Mouse (Mus musculus) heart, postnatal 10 days (tissue): ENCODE measurements at regions not wholly inside any gene's neighbourhood (a gene's known extent, or its start where the extent isn't known, plus 50 kb on each side); places are given as distances from the start of the nearest gene placed in this dataset.
A peak's percentile ranks its signal among the peaks of the same experiment; 100 is the strongest.

Experiments used
- DNase-seq, 2 experiments: peaks; one replicate each; pipeline ENCODE4 v3.0.0; 2021
- intact Hi-C: fragments of 180-260 bp; cut with DNase I; formaldehyde crosslinking; loops from one replicate; pipeline ENCODE4 v1.15.1; 2025

DNA sequence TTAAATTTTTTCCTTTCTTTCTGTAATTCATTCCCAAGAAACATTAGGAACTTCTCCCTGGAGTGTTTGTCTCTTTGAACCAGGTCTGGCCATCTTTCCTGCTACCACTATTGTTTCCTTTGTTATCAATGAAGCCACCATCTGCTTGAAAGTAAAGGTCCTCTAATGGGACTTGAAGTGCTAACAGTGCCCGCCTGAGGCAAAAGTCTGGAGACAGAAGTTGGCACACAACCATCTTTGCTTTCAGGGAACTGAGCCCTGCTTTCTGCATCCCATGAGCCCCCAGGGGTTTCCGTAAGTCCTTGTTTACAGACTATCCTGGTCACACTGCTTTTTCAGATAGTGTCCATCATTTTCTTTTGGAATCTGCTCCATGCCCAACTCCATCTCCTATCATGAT, 546.2 kb upstream of the Mpdz start:
- intact Hi-C loops: no loop called here
- DNase-seq: no peak

- intact Hi-C loops: no loop called here
- no peak for DNase-seq
These were observed 544.0 kb upstream of the Mpdz start for GRCm38 (mm10) chr4:81986616-81987015.

GRCm38 (mm10) chr4:81981811-81982210, 539.2 kb upstream of the Mpdz start:
- intact Hi-C loops: no loop called here

GRCm38 (mm10) chr4:81970472-81970871, 527.9 kb upstream of the Mpdz start:
- peak; percentile 12 to 19 for DNase-seq
- intact Hi-C loops: no loop called here

More at GRCm38 (mm10) chr4:81981811-81982210, 539.2 kb upstream of the Mpdz start:
- DNase-seq: no peak

DNA sequence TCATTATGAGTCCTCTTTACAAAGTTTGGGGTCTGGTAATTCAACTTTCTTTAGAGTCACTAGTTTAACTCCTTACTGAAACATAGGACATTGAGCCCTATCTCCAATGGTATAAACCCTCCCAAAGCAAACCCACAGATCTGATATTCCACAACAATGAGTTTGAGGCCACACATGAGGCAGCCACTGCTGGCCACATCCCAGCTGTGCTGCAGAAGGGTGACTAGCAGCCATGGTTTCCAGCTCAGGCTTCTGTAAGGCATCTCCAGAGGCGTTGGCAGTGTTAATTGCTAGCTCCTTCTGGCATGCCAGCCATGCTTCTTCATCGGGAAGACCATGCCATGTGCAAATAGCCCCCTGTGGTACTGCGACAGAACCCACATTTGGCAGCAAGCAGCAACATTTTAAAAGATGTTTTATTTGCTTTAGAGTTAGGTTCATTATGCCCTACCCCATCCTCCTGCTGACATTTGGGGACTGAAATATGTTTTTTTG, 527.1 kb upstream of the Mpdz start:
- DNase-seq: no peak
- intact Hi-C loops: no loop called here

GRCm38 (mm10) chr4:81966054-81966623, 523.5 kb upstream of the Mpdz start:
- intact Hi-C loops: no loop called here
- DNase-seq: no peak

GRCm38 (mm10) chr4:81963112-81963511, 520.5 kb upstream of the Mpdz start:
- intact Hi-C loops: no loop called here
- no peak for DNase-seq

GRCm38 (mm10) chr4:81962586-81962985, 520.0 kb upstream of the Mpdz start:
- no peak for DNase-seq
- intact Hi-C loops: no loop called here

GRCm38 (mm10) chr4:81960552-81961534, 518.2 kb upstream of the Mpdz start:
- intact Hi-C loops: no loop called here
- no peak for DNase-seq

- no peak for DNase-seq
- intact Hi-C loops: no loop called here
These were observed 514.5 kb upstream of the Mpdz start for GRCm38 (mm10) chr4:81956926-81957694.

- intact Hi-C loops: no loop called here
- DNase-seq: no peak
These were observed 510.4 kb upstream of the Mpdz start for GRCm38 (mm10) chr4:81953023-81953422.

- intact Hi-C loops: no loop called here
- DNase-seq: no peak
These were observed 494.8 kb upstream of the Mpdz start for GRCm38 (mm10) chr4:81937384-81937783.

DNA sequence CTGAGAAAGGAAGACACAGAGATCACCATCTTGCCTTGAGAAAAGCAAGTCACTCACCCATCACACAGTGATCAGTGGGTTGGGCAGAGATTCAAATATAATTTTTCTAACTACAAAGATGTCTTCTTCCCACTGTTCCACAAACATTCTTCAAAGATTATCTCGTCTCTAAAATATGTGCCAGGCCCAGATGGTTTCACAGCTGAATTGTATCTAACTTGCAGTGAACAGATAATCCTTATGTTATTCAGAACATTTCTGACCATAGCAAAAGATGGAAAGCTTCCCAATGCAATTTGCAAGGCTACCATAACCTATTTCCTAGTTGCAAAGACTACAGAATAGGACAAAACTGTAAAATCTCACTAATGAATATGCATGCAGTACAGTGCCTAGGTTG, 488.3 kb upstream of the Mpdz start:
- DNase-seq: no peak
- intact Hi-C loops: no loop called here

- intact Hi-C loops: no loop called here
These were observed 486.1 kb upstream of the Mpdz start for GRCm38 (mm10) chr4:81928581-81929244.

GRCm38 (mm10) chr4:81927176-81927714, 484.6 kb upstream of the Mpdz start:
- DNase-seq: no peak
- intact Hi-C loops: no loop called here

More at GRCm38 (mm10) chr4:81928581-81929244, 486.1 kb upstream of the Mpdz start:
- DNase-seq: peak in 1 of 2 experiments; percentile 17

DNA sequence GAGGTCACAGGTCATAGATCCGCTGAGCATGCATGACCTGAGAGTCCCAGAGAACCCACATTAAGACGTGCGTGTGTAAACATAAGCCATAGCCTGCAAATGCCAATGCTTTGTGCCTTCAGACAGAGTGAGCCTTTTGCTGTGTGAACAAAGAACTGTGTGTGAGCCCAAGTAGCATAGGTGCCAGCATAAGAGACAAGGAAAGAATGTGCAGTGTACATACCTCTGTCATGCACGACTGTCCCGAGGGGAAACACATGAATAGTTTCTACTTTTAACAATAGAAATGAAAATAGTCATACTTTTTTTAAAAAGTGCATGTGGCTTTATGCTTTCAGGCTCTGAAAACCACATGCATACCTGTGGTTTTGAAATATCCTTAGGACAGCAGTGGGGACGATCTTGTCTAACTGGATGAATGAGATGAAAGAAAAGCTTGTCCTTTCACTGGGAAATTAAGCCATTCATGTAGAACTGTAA, 484.1 kb upstream of the Mpdz start:
- DNase-seq: no peak
- intact Hi-C loops: no loop called here

DNA sequence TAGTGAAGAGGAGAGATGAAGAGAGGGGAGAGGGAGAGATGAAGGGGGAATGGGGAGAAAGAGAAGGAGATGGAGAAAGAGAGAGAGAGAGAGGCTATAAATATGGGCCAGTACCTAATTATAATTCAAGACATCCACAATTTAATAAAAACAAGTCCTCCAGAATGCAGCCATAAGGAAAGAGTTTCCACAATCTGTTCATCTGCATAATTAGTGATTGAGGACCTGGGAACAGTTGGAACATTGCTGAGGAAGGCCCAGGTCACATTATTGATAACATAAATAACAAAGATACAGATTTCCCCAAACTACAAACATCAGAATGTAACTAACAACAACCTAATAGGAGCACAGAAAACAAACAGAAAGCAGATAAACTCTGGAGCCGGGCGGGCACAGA, 483.0 kb upstream of the Mpdz start:
- no peak for DNase-seq
- intact Hi-C loops: no loop called here

DNA sequence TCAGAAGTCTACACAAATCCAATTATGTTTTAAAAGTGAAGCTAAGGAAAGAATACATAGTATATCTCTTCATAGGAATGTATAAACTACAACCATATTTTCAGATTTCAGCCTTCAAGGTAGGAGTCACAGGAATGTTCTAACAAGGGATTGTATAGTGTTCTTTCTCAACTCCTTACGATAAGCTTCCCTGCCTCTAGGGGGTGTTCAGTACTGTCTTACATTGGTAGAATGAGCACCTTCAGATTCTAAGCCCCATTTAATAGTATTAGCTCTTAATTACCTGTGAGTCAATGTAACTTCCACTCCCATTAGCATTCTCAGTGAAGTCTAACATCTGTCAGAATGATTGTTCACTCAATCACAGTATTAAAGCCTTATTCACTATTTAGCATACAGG, 481.5 kb upstream of the Mpdz start:
- no peak for DNase-seq
- intact Hi-C loops: no loop called here

DNA sequence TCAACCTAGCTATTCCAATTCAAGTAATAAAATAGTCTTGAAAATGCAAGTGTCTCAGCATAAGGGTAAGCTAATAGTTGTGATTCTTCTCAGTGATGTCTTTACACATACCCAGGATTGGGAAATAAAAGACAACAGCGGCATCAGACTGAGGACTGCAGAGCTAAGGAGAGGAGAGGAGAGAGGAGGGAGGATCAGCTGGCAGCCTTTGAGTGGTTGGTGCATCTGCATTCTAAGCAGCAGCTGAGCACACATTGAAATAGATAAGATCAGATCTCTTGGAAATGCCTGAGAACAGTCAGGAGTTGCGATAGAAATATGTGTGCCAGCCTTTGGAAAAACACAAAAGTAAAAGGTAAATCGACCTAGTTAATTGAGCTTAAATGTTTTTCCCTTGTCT, 480.3 kb upstream of the Mpdz start:
- DNase-seq: no peak
- intact Hi-C loops: no loop called here

- intact Hi-C loops: no loop called here
- no peak for DNase-seq
These were observed 472.4 kb upstream of the Mpdz start for GRCm38 (mm10) chr4:81914971-81915370.
